Mouse (Mus musculus) C2C12 (cell line): ENCODE results near the gene Bpifa6. TPM values are rescaled to one million over a fixed set of nuclear protein-coding genes. Genes with fewer than 3 reads are reported as not detected.
"Not testable (repeated sequence)": the region's sequence is repeated elsewhere in the genome, so short reads cannot be mapped to it uniquely, and the experiment has no call there.

Source experiments
- H3K27me3 ChIP-seq: one replicate; pipeline ENCODE4 v1.6.1; 2011; ENCODE audit not compliant: control insufficient read depth, insufficient read depth, insufficient read length
- H3K36me3 ChIP-seq: one replicate; pipeline ENCODE4 v1.6.1; 2011; ENCODE audit not compliant: control insufficient read depth, insufficient read depth
- H3K4me3 ChIP-seq: one replicate; pipeline ENCODE4 v1.5.1; 2011; ENCODE audit warnings: mild to moderate bottlenecking, control low read depth; ENCODE audit not compliant: poor library complexity, insufficient read depth, severe bottlenecking
- H3K79me2 ChIP-seq: one replicate; pipeline ENCODE4 v1.6.1; 2011; ENCODE audit not compliant: control insufficient read depth, insufficient read depth
- H3K79me3 ChIP-seq: one replicate; pipeline ENCODE4 v1.6.1; 2011; ENCODE audit warnings: low read depth, control low read depth
- H3ac ChIP-seq: one replicate; pipeline ENCODE3; 2011; ENCODE audit warnings: low read depth; ENCODE audit not compliant: control insufficient read depth, insufficient read length
- CEBPB ChIP-seq: IDR thresholded peaks from one replicate; pipeline ENCODE4 v1.6.1; 2011; ENCODE audit warnings: low read depth, mild to moderate bottlenecking, control low read depth, moderate library complexity
- CTCF ChIP-seq: IDR thresholded peaks from one replicate; pipeline ENCODE4 v1.5.1; 2011; ENCODE audit not compliant: control insufficient read depth, insufficient read depth, insufficient read length
- FOSL1 ChIP-seq: IDR thresholded peaks from one replicate; pipeline ENCODE4 v1.8.0; 2011; ENCODE audit warnings: mild to moderate bottlenecking, low read length; ENCODE audit not compliant: poor library complexity, insufficient read depth, severe bottlenecking
- MAX ChIP-seq: IDR thresholded peaks from one replicate; pipeline ENCODE4 v1.6.1; 2011; ENCODE audit warnings: mild to moderate bottlenecking, control low read depth
- MYOD1 ChIP-seq: IDR thresholded peaks from one replicate; pipeline ENCODE4 v1.6.1; 2011; ENCODE audit warnings: low read depth; ENCODE audit not compliant: control insufficient read depth, insufficient read length
- MYOG ChIP-seq: IDR thresholded peaks from one replicate; pipeline ENCODE4 v1.6.1; 2011; ENCODE audit not compliant: control insufficient read depth, insufficient read length; ENCODE audit errors: extremely low read depth
- USF1 ChIP-seq: IDR thresholded peaks from one replicate; pipeline ENCODE4 v1.6.1; 2011; ENCODE audit warnings: low read depth, mild to moderate bottlenecking, control low read depth, moderate library complexity
- polyA plus RNA-seq: library from polyadenylated mRNA; unstranded; fragments of >200 nt; fragmentation: generic; extraction: Trizol; gene quantifications from one replicate; pipeline ENCODE4 v1.2.1, GENCODE M21; 2012; ENCODE audit warnings: missing spikeins

Gene Bpifa6
- polyA plus RNA-seq, 1 experiment = not detected

- Histone ChIP-seq H3K4me3 (no peak overlapping the region), H3K36me3 (no peaks in the 10 kb centered on the region), H3K79me2 (no peaks in the 10 kb centered on the region), H3ac (no peak overlapping the region), H3K79me3 (no peaks in the 10 kb centered on the region), H3K27me3 (no peaks in the 10 kb centered on the region)
- TF ChIP-seq MAX = no peak
- no peak for TF ChIP-seq FOSL1
- no peak for TF ChIP-seq MYOG
- no peak for TF ChIP-seq CTCF
- no peak for TF ChIP-seq MYOD1
- no peak for TF ChIP-seq USF1
- TF ChIP-seq CEBPB = no peak
These were observed 31.0 kb downstream of the Bpifa6 start for GRCm38 (mm10) chr2:154005734-154006133.

- Histone ChIP-seq H3K36me3 (no peaks in the 10 kb centered on the region), H3K79me2 (no peaks in the 10 kb centered on the region), H3K27me3 (no peaks in the 10 kb centered on the region), H3K4me3 (no peak overlapping the region), H3ac (no peak overlapping the region), H3K79me3 (no peaks in the 10 kb centered on the region)
- TF ChIP-seq CEBPB = no peak
- TF ChIP-seq MAX = no peak
- no peak for TF ChIP-seq MYOD1
- TF ChIP-seq MYOG = no peak
- TF ChIP-seq FOSL1 = no peak
- no peak for TF ChIP-seq CTCF
- no peak for TF ChIP-seq USF1
These were observed 31.6 kb downstream of the Bpifa6 start for GRCm38 (mm10) chr2:154006331-154006730.

- Histone ChIP-seq H3K79me2 (no peaks in the 10 kb centered on the region), H3ac (no peak overlapping the region), H3K27me3 (no peaks in the 10 kb centered on the region), H3K36me3 (no peaks in the 10 kb centered on the region), H3K79me3 (no peaks in the 10 kb centered on the region), H3K4me3 (no peak overlapping the region)
- no peak for TF ChIP-seq FOSL1
- no peak for TF ChIP-seq CTCF
- no peak for TF ChIP-seq MAX
- no peak for TF ChIP-seq CEBPB
- TF ChIP-seq MYOD1 = no peak
- TF ChIP-seq USF1 = no peak
- TF ChIP-seq MYOG = no peak
These were observed 32.6 kb downstream of the Bpifa6 start for GRCm38 (mm10) chr2:154007381-154007780.

- H3K36me3 ChIP-seq = no peaks in the 10 kb centered on the region
- no peak for TF ChIP-seq FOSL1
- TF ChIP-seq CEBPB = no peak
- TF ChIP-seq MYOD1 = no peak
- no peak for TF ChIP-seq MYOG
- TF ChIP-seq MAX = no peak
- no peak for TF ChIP-seq USF1
- no peak for TF ChIP-seq CTCF
- no peaks in the 10 kb centered on the region for H3K27me3 ChIP-seq
- H3K4me3 ChIP-seq = no peak within 1 kb of the TSS
- H3K79me3 ChIP-seq = no peaks in the 10 kb centered on the region
- H3K79me2 ChIP-seq = no peaks in the 10 kb centered on the region
- no peak within 1 kb of the TSS for H3ac ChIP-seq
These were observed 33.2 kb downstream of the Bpifa6 start, which contains the start of gene Bpifa2 for GRCm38 (mm10) chr2:154007965-154008364. Gene Bpifa2, plus strand, starts transcription at chr2:154008265.

GRCm38 (mm10) chr2:154017990-154018389 lies 43.2 kb downstream of the Bpifa6 start:
- Histone ChIP-seq H3K4me3 (no peak overlapping the region), H3K79me3 (no peaks in the 10 kb centered on the region), H3K36me3 (no peaks in the 10 kb centered on the region), H3K27me3 (no peaks in the 10 kb centered on the region), H3ac (no peak overlapping the region), H3K79me2 (no peaks in the 10 kb centered on the region)
- TF ChIP-seq FOSL1 = no peak

- not testable (repeated sequence) for H3K79me3 ChIP-seq, H3ac ChIP-seq, H3K4me3 ChIP-seq, H3K27me3 ChIP-seq, H3K79me2 ChIP-seq, H3K36me3 ChIP-seq
These were observed 49.9 kb downstream of the Bpifa6 start for GRCm38 (mm10) chr2:154024676-154025075.
